Mouse (Mus musculus) MEL-GATA-1-ER (cell line): ENCODE data around the gene Tubb5.
"Not testable (repeated sequence)": the region's sequence is repeated elsewhere in the genome, so short reads cannot be mapped to it uniquely, and the experiment has no call there.

Experiments used
- DNase-seq: peaks from one replicate; pipeline ENCODE4 v3.0.0-alpha.2; 2012; ENCODE audit warnings: low read depth; ENCODE audit errors: extremely low read depth

Gene Tubb5

GRCm38 (mm10) chr17:35861198-35861857, 23.2 kb upstream of the Tubb5 start, which contains the start of gene Nrm:
TSS of gene Nrm (plus strand) at chr17:35861318.
- peak; percentile 85 for DNase-seq

- no peak for DNase-seq
Observed at GRCm38 (mm10) chr17:35860831-35861197, 22.7 kb upstream of the Tubb5 start.

GRCm38 (mm10) chr17:35859835-35860234, 21.7 kb upstream of the Tubb5 start:
- no peak for DNase-seq

GRCm38 (mm10) chr17:35859371-35859770, 21.3 kb upstream of the Tubb5 start:
- no peak for DNase-seq

GRCm38 (mm10) chr17:35850974-35851373, 12.9 kb upstream of the Tubb5 start:
- DNase-seq: peak; percentile 94

GRCm38 (mm10) chr17:35848112-35848511, 10.0 kb upstream of the Tubb5 start:
- DNase-seq: no peak

GRCm38 (mm10) chr17:35843514-35843913, 5.4 kb upstream of the Tubb5 start:
- no peak for DNase-seq

- no peak for DNase-seq
Observed at GRCm38 (mm10) chr17:35842006-35842405, 3.9 kb upstream of the Tubb5 start.

GRCm38 (mm10) chr17:35841076-35841950, 3.2 kb upstream of the Tubb5 start, which contains the start of gene Mdc1:
TSS of gene Mdc1 (plus strand) at chr17:35841515.
- peak; percentile 99 for DNase-seq

- DNase-seq: no peak
Observed at GRCm38 (mm10) chr17:35840561-35840960, 2.5 kb upstream of the Tubb5 start.

- DNase-seq: not testable (repeated sequence)
Observed at GRCm38 (mm10) chr17:35839002-35839401, 896 bp upstream of the Tubb5 start.

GRCm38 (mm10) chr17:35838570-35838969, 464 bp upstream of the Tubb5 start:
- DNase-seq: no peak

- DNase-seq: no peak
Observed at GRCm38 (mm10) chr17:35837487-35837886, 619 bp downstream of the Tubb5 start.

- no peak for DNase-seq
Observed at GRCm38 (mm10) chr17:35836991-35837422, 1.1 kb downstream of the Tubb5 start.

- DNase-seq: no peak
Observed at GRCm38 (mm10) chr17:35836178-35836965, 1.7 kb downstream of the Tubb5 start.

- DNase-seq: no peak
Observed at GRCm38 (mm10) chr17:35835424-35836140, 2.5 kb downstream of the Tubb5 start.

- DNase-seq: no peak
Observed at GRCm38 (mm10) chr17:35834696-35835422, 3.2 kb downstream of the Tubb5 start.

GRCm38 (mm10) chr17:35833894-35834293, 4.2 kb downstream of the Tubb5 start:
- DNase-seq: no peak

- DNase-seq: no peak
Observed at GRCm38 (mm10) chr17:35833239-35833751, 4.8 kb downstream of the Tubb5 start.
